Mouse (Mus musculus) yolk sac, embryonic 10.5 days (tissue): ENCODE measurements at regions not wholly inside any gene's neighbourhood (a gene's known extent, or its start where the extent isn't known, plus 50 kb on each side); places are given as distances from the start of the nearest gene placed in this dataset.

ENCODE experiments used
- DNase-seq: peaks from one replicate; pipeline ENCODE4 v3.0.0-alpha.2; 2017; ENCODE audit warnings: low spot score

GRCm38 (mm10) chr7:83245867-83246266 is 338.9 kb upstream of the Tmc3 start:
- DNase-seq = no peak

- no peak for DNase-seq
These were observed 332.6 kb upstream of the Tmc3 start for GRCm38 (mm10) chr7:83251995-83252563.

DNA sequence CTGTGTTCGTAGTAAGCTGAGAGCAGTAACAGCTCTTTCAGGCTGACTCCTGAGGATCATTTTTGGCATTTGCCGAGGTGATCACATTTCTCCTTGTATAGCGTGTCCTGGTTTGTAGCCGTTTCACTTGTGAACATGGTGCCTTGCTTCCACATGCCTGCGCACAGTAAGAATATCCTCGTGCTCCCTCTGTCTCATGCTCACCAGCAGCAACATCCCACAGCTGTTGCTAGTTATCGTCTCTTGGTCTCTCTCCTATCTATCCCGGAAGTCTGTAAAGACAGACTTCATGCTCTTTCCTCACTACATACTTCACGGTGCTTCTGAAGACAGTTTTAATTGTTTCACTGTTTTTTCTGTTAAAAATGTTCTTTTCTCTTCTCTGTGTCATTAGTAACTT is 331.7 kb upstream of the Tmc3 start:
- no peak for DNase-seq

DNA sequence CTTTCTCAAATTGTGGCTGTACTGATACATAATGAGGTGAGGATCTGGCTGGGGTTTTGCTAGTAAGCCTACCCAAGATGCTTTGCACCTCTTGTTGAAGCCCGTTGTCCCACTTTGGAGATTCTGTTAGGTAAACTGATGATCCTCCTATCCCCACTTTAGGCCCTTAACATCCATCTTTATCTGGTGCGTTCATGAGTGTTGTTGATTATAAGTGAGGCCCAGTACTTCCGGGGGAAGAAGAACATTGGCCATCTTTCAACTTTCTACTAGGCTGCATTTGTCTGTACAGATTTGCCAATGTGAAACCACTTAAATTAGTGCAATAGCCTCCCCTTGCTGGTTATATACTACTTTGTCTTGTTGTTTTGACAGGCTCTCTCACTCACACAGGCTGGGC is 331.3 kb upstream of the Tmc3 start:
- no peak for DNase-seq

GRCm38 (mm10) chr7:83254411-83254810 is 330.3 kb upstream of the Tmc3 start:
- DNase-seq = no peak

DNA sequence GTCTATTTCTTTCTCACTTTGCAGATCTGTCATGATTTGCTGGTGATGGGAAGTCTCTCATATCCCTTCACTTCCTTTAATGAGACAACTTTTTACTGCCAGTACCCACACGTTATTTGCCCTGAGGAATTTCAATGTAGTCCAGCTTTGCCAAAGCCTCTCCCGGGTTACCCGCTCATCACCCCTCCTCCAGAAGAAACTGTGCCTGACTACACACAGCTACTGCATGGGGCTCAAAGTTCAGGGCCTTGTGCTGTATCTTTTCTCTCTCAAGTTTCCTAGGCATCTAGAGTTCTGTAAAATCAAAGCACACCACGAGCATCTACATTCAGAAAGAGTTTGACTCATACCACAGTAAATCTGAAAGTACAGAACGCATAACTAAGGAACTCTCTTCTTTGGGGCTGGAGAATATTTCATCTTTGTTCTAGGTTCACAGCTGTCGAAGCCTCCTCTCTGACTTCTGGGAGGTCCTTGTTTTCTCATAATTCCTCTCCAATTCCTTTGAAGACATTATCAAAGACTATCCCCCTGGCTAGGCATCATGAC is 328.4 kb upstream of the Tmc3 start:
- DNase-seq = no peak

DNA sequence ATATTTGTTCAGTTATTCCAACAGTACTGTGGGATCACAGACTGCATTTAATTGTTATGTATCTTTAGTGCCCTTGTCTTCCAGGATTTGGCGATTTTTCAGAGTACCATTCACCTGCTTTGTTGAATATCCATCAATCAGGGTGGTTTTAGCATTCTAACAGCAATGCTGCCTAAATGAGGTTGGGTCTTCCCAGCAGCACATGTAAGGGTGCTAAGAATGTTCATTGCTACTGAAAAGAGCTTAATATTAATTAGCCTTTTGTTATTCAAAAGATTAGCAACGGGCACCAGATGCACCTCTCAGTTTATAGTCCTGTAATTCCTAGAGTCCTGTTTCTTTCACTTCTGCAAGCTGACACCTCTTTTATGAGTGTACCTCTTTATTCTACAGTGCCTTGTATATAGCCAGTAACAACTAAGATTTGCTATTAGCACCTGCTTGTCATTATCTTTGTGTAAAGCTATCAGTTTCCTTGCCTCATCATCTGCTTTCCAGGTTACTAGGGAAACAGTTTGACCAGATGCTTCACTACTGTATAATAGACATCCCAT is 326.3 kb upstream of the Tmc3 start:
- DNase-seq = no peak

- no peak for DNase-seq
These were observed 323.2 kb upstream of the Tmc3 start for GRCm38 (mm10) chr7:83261489-83261888.

- DNase-seq = no peak
These were observed 294.6 kb upstream of the Tmc3 start for GRCm38 (mm10) chr7:83289915-83290773.

- no peak for DNase-seq
These were observed 277.6 kb upstream of the Tmc3 start for GRCm38 (mm10) chr7:83307112-83307511.

- DNase-seq = no peak
These were observed 272.6 kb upstream of the Tmc3 start for GRCm38 (mm10) chr7:83312172-83312571.

DNA sequence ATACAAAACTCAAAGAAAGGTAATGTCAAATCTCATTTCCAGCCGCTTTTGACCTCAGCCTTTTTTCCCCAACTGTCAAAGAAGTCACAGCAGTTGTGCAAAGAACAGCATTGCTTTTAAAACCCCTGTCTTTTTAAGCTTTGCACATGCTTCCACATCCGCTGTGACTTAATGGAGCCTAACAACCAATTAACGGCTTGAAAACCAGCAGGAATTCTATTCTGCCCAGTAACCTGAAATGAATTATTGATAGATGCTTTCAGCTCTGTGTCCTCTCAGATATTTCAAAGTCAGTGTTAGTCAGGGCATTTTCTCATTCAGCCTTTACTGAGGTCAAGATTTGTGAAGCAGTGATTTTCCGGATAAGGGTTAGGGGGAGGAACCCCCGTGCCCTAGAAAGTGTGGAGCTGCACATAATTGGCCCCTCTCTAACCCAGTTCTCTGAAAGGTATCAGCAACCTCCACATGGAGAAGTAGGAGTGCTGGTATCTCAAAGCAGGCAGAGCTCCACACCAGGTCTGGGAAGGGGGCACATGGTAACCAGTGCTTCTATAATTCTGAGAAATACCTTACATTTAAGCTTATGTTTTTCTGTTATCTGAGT is 254.8 kb upstream of the Tmc3 start:
- DNase-seq = no peak

DNA sequence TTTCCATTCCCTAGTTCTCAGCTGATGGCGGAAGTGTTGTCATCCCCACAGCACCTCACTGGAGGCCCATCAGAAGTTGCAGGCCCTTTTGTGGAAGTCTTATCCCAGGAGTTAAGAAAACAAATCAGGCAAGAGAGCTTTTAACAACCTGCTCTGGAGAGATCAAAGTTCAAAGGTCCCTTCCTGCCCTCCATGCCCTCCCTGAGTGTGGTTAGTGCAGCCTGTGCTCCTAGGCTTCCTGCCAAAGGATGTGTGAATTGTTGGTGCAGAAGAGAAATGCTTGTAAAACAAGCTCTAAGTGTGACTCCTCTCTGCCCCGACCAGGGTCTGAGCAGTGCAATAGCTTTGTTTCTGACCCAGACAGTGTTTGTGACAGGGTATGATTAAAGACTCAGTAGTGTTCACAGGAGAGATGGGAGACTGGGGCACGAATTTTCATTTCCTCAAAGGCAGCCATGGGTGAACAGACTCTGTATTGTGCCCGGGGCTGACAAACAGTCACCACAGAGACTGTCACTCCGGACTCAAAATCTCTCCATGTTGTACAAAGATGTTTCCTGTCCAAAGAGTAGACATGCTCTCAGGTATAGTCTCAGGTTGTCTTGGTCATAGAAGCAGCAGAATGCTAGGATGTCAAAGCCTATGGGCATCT is 237.5 kb upstream of the Tmc3 start:
- DNase-seq = peak; percentile 28

- no peak for DNase-seq
These were observed 215.5 kb upstream of the Tmc3 start for GRCm38 (mm10) chr7:83369191-83369590.

DNA sequence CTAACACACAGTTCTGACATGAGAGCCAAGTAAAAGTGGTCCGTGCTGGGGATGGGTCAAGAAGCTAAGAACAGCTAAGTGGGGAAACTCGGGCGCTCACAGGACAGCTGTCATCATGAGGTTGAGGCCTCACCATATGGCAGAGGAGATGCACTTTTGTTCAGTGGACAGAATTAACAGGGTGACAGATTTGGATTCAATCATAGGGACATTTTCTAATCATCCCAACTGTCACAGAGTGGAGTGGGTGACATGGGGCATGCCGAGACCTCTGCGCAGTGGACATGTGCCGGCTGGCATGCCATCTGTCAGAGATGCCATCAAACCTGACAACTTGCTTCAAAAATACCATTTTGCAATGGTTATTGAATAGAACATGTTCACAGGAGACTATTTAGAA is 215.1 kb upstream of the Tmc3 start:
- no peak for DNase-seq

GRCm38 (mm10) chr7:83376826-83377225 is 207.9 kb upstream of the Tmc3 start:
- no peak for DNase-seq

GRCm38 (mm10) chr7:83381381-83382181 is 203.1 kb upstream of the Tmc3 start:
- DNase-seq = no peak

- no peak for DNase-seq
These were observed 201.8 kb upstream of the Tmc3 start for GRCm38 (mm10) chr7:83382803-83383363.

GRCm38 (mm10) chr7:83391388-83391787 is 193.3 kb upstream of the Tmc3 start:
- no peak for DNase-seq

- no peak for DNase-seq
These were observed 192.5 kb upstream of the Tmc3 start for GRCm38 (mm10) chr7:83392181-83392580.

- no peak for DNase-seq
These were observed 192.1 kb upstream of the Tmc3 start for GRCm38 (mm10) chr7:83392625-83393024.
